Mouse (Mus musculus): ENCODE results near the gene Osbpl10. TPM values are rescaled to one million over a fixed set of nuclear protein-coding genes. Genes with fewer than 3 reads are reported as not detected.
"Not testable (repeated sequence)": the region's sequence is repeated elsewhere in the genome, so short reads cannot be mapped to it uniquely, and the experiment has no call there.

Gene Osbpl10
- polyA plus RNA-seq, 1 experiment: 1.7 TPM

DNA sequence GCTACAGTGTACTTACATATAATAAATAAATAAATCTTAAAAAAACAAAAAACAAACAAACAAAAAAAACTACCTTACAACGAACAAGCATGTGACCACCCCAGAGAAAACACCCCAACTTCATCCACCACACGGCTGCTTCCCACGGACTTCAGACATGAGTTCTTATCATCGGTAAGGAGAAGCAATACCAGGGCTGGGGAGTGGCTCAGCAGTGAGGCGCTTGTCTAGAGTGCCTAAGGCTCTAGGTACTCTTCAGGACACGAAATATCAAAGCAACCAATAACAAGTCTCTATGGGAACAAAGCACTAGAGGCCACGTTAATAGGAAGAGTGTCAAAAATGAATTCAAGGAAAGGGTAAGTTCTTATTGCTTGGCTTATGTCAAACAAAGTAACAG lies 282.1 kb downstream of the Osbpl10 start:
- Histone ChIP-seq H3K4me3 (no peak overlapping the region), H3ac (ENCODE audit: control insufficient read depth, insufficient read length) (no peak overlapping the region), H3K4me2 (ENCODE audit: low read depth) (no peak overlapping the region), H3K36me3 (ENCODE audit: control insufficient read depth, insufficient read depth) (peaks cover 12% of the 10 kb centered on the region), H3K27me3 (ENCODE audit: control insufficient read depth, insufficient read depth, insufficient read length) (no peaks in the 10 kb centered on the region), H3K79me2 (ENCODE audit: control insufficient read depth, insufficient read depth) (peaks cover 5% of the 10 kb centered on the region)
- TF ChIP-seq POLR2A (IDR thresholded peaks at IDR 0.05; ENCODE audit: insufficient read length, low read depth) (no peak), TCF12 (IDR thresholded peaks at IDR 0.05; ENCODE audit: insufficient read depth, poor library complexity, severe bottlenecking) (no peak), MAX (IDR thresholded peaks at IDR 0.05; ENCODE audit: low read depth) (no peak), E2F4 (IDR thresholded peaks at IDR 0.05; ENCODE audit: insufficient read depth) (no peak), POLR2AphosphoS2 (IDR thresholded peaks at IDR 0.05; ENCODE audit: insufficient read length, low read depth) (no peak), MYOG (IDR thresholded peaks at IDR 0.05; ENCODE audit: control insufficient read depth in 1 of 3, insufficient read depth in 1 of 3, insufficient read length in 2 of 3, low read depth in 2 of 3) (no peak), USF1 (IDR thresholded peaks at IDR 0.05; ENCODE audit: low read depth) (no peak), REST (IDR thresholded peaks at IDR 0.05; ENCODE audit: insufficient read depth, insufficient read length) (no peak), SRF (IDR thresholded peaks at IDR 0.05; ENCODE audit: control insufficient read depth, insufficient read length, low read depth) (no peak), MYOD1 (IDR thresholded peaks at IDR 0.05; ENCODE audit: control insufficient read depth in 1 of 3, insufficient read length in 2 of 3, low read depth in 2 of 3) (no peak), CEBPB (IDR thresholded peaks at IDR 0.05; ENCODE audit: insufficient read depth, poor library complexity, severe bottlenecking) (no peak), TCF3 (IDR thresholded peaks at IDR 0.05; ENCODE audit: insufficient read length, low read depth) (no peak)

DNA sequence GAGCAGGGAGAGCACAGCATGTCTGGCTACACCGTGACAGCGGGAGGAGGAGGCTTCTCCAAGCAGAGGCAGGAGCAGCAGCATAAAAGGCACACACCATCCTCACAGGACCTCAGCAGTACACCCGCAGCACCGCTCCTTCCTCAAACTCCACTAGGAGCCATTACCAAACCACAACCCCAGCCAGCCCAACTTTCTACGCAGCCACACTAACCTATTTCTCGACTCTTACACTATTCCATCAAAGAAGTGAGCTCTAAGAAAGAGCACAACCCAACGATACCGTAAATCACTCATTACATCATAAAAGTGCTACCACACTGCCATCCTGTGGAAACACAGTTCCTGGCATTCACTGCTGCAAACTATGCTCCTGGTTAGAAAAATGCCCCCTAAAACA lies 283.1 kb downstream of the Osbpl10 start:
- Histone ChIP-seq H3K4me3 (no peak overlapping the region), H3K79me2 (ENCODE audit: control insufficient read depth, insufficient read depth) (peaks cover 5% of the 10 kb centered on the region), H3K36me3 (ENCODE audit: control insufficient read depth, insufficient read depth) (peaks cover 19% of the 10 kb centered on the region)

DNA sequence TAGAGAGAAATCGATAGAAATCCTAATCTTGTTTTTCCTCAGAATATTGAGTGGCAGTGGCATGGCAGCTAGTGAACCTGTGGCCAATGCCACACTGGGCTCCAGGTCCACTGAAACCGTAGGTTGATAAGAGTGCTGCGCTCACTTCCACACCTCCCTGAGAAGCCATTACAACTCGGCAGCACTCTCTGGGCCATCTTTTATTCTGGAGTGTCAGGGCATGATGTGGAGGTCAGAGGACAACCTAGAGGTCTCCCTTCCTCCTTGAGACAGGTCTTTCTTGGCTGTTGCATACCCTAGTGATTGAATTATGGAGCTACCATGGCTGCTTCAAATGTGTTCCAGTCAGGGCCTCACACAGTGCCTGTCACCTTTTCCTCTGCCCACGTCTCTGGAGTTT lies 283.5 kb downstream of the Osbpl10 start:
- H3K36me3 ChIP-seq (ENCODE audit: control insufficient read depth, insufficient read depth): peaks cover 17% of the 10 kb centered on the region
- H3K4me3 ChIP-seq: no peak overlapping the region
- peaks cover 5% of the 10 kb centered on the region for H3K79me2 ChIP-seq (ENCODE audit: control insufficient read depth, insufficient read depth)
- no peak overlapping the region for H3ac ChIP-seq (ENCODE audit: control insufficient read depth, insufficient read length)
- H3K4me2 ChIP-seq (ENCODE audit: low read depth): no peak overlapping the region
- H3K27me3 ChIP-seq (ENCODE audit: control insufficient read depth, insufficient read depth, insufficient read length): no peaks in the 10 kb centered on the region
- TF ChIP-seq E2F4 (IDR thresholded peaks at IDR 0.05; ENCODE audit: insufficient read depth) (no peak), REST (IDR thresholded peaks at IDR 0.05; ENCODE audit: insufficient read depth, insufficient read length) (no peak), POLR2AphosphoS2 (IDR thresholded peaks at IDR 0.05; ENCODE audit: insufficient read length, low read depth) (no peak)

More for the DNA sequence above, 283.1 kb downstream of the Osbpl10 start:
- H3K27me3 ChIP-seq (ENCODE audit: control insufficient read depth, insufficient read depth, insufficient read length): no peaks in the 10 kb centered on the region
- H3ac ChIP-seq (ENCODE audit: control insufficient read depth, insufficient read length): no peak overlapping the region
- TF ChIP-seq USF1 (IDR thresholded peaks at IDR 0.05; ENCODE audit: low read depth) (no peak), MYOG (IDR thresholded peaks at IDR 0.05; ENCODE audit: control insufficient read depth in 1 of 3, insufficient read depth in 1 of 3, insufficient read length in 2 of 3, low read depth in 2 of 3) (no peak), MYOD1 (IDR thresholded peaks at IDR 0.05; ENCODE audit: control insufficient read depth in 1 of 3, insufficient read length in 2 of 3, low read depth in 2 of 3) (no peak), POLR2AphosphoS2 (IDR thresholded peaks at IDR 0.05; ENCODE audit: insufficient read length, low read depth) (no peak), E2F4 (IDR thresholded peaks at IDR 0.05; ENCODE audit: insufficient read depth) (no peak), SRF (IDR thresholded peaks at IDR 0.05; ENCODE audit: control insufficient read depth, insufficient read length, low read depth) (no peak), MAX (IDR thresholded peaks at IDR 0.05; ENCODE audit: low read depth) (no peak), TCF3 (IDR thresholded peaks at IDR 0.05; ENCODE audit: insufficient read length, low read depth) (no peak)
- H3K4me2 ChIP-seq (ENCODE audit: low read depth): no peak overlapping the region

DNA sequence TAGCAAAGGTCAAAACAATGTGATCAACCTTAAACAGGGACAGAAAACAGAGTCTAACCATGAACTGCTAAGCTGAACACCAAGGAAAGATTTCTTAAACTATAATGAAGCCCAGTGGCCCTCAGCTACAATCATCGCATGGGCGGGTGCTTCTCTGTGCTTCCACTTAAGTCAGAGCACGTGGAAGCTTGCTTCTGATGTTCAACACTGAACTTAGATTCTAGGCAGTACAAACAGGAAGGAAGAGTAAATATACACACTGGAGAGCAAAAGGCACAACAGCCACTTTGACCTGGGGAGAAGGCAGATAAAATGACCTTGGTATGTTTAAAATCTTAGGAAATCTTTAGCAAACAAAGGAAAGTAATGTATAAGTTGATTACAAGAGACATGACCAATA lies 293.2 kb downstream of the Osbpl10 start:
- Histone ChIP-seq H3K79me2 (ENCODE audit: control insufficient read depth, insufficient read depth) (peaks cover 28% of the 10 kb centered on the region), H3K4me3 (no peak overlapping the region), H3K4me2 (ENCODE audit: low read depth) (no peak overlapping the region), H3K36me3 (ENCODE audit: control insufficient read depth, insufficient read depth) (peaks cover 2% of the 10 kb centered on the region), H3K27me3 (ENCODE audit: control insufficient read depth, insufficient read depth, insufficient read length) (no peaks in the 10 kb centered on the region), H3ac (ENCODE audit: control insufficient read depth, insufficient read length) (no peak overlapping the region)
- TF ChIP-seq TCF12 (IDR thresholded peaks at IDR 0.05; ENCODE audit: insufficient read depth, poor library complexity, severe bottlenecking) (no peak), E2F4 (IDR thresholded peaks at IDR 0.05; ENCODE audit: insufficient read depth) (no peak), POLR2A (IDR thresholded peaks at IDR 0.05; ENCODE audit: insufficient read length, low read depth) (no peak), MYOG (IDR thresholded peaks at IDR 0.05; ENCODE audit: control insufficient read depth in 1 of 3, insufficient read depth in 1 of 3, insufficient read length in 2 of 3, low read depth in 2 of 3) (no peak), REST (IDR thresholded peaks at IDR 0.05; ENCODE audit: insufficient read depth, insufficient read length) (no peak), USF1 (IDR thresholded peaks at IDR 0.05; ENCODE audit: low read depth) (no peak), POLR2AphosphoS2 (IDR thresholded peaks at IDR 0.05; ENCODE audit: insufficient read length, low read depth) (no peak), MYOD1 (IDR thresholded peaks at IDR 0.05; ENCODE audit: control insufficient read depth in 1 of 3, insufficient read length in 2 of 3, low read depth in 2 of 3) (no peak), MAX (IDR thresholded peaks at IDR 0.05; ENCODE audit: low read depth) (no peak), SRF (IDR thresholded peaks at IDR 0.05; ENCODE audit: control insufficient read depth, insufficient read length, low read depth) (no peak), CEBPB (IDR thresholded peaks at IDR 0.05; ENCODE audit: insufficient read depth, poor library complexity, severe bottlenecking) (no peak)

DNA sequence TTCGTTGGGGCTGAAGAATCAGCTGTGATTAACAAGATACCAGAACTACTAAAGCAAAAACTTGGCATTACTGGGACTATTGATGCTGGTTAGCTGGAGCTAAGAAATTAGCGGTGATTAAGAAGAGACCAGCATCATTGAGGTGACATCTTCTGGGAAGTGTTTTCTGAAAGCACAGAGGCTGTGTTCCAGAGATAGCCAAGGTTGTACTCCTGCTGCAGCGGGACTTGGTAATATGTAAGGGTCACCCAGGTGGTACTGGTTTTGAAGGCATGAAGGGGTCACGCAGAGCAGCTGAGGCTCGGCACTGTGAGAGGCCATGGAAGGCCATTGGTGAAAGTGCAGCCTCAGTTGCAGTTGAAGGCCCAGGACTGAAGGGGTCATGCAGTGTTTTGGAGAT lies 294.1 kb downstream of the Osbpl10 start:
- not testable (repeated sequence) for H3ac ChIP-seq (ENCODE audit: control insufficient read depth, insufficient read length); H3K4me2 ChIP-seq (ENCODE audit: low read depth); H3K36me3 ChIP-seq (ENCODE audit: control insufficient read depth, insufficient read depth); H3K4me3 ChIP-seq; H3K27me3 ChIP-seq (ENCODE audit: control insufficient read depth, insufficient read depth, insufficient read length)
- peaks cover 28% of the 10 kb centered on the region for H3K79me2 ChIP-seq (ENCODE audit: control insufficient read depth, insufficient read depth)

All from myocyte (in vitro differentiated cells).